Mouse (Mus musculus) stomach, postnatal 0 days (tissue): Measurements from ENCODE around the gene Npm3.

Source experiments
- CTCF ChIP-seq: IDR thresholded peaks from 2 replicates; pipeline ENCODE4 v1.5.1; 2016; ENCODE audit warnings: antibody characterized with exemption, low read depth, mild to moderate bottlenecking, moderate library complexity
- EP300 ChIP-seq: optimal IDR thresholded peaks from 2 replicates; pipeline ENCODE3; 2016; ENCODE audit warnings: antibody characterized with exemption

GRCm38 (mm10) chr19:45722188-45722587, 27.2 kb downstream of the Npm3 start:
- TF ChIP-seq CTCF (peak; percentile 36), EP300 (no peak)
